Mouse (Mus musculus) brain, adult 2 months (tissue): ENCODE data around the gene Vmn2r32.
"Not testable (repeated sequence)": the region's sequence is repeated elsewhere in the genome, so short reads cannot be mapped to it uniquely, and the experiment has no call there.

Experiments used
- DNase-seq: peaks from one replicate; pipeline ENCODE4 v3.0.0; 2011; ENCODE audit warnings: low read depth, low spot score

Vmn2r32 gene

GRCm38 (mm10) chr7:7479918-7480317 is at the start of gene Vmn2r32:
Gene Vmn2r32 (minus strand): TSS chr7:7480018.
- not testable (repeated sequence) for DNase-seq
